Mouse (Mus musculus): ENCODE measurements around the gene Olfr1428. TPM values are rescaled to one million over a fixed set of nuclear protein-coding genes. Genes with fewer than 3 reads are reported as not detected.

Gene Olfr1428
- polyA plus RNA-seq (2014; fragmentation: Illumina TruSeq; extraction: RNeasy Lipid Tissue Mini Kit (QIAGEN cat#74804)): not detected

DNA sequence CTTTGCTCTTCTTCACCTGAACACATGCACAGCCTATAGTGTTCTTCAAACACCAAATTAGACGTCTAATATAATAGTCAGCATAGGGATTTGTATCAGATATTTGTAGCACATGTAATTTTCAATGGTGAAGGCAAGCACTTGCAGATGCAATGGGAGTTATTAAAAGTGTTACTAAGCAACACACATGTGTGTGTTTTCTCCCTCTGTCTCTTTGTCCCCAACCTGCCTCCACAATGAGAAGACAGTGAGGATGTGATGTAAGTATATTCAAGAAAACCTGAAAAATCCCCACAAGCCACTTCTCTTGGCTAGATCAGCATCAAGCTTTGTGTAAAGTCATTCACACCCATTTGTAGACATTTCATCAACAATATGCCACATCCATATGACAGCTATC, at the start of gene Olfr1428:
TSS of gene Olfr1428 (minus strand) at position 101 of the 400 bp plus-strand sequence.

GRCm38 (mm10) chr19:12123103-12123502, 7.4 kb upstream of the Olfr1428 start, which contains the start of gene Olfr76:
Gene Olfr76 (minus strand): TSS chr19:12123203.

GRCm38 (mm10) chr19:12103234-12103633, 12.5 kb downstream of the Olfr1428 start, which contains the start of gene Olfr1427:
Gene Olfr1427 (minus strand): TSS chr19:12103334.

GRCm38 (mm10) chr19:12091913-12092312, 23.8 kb downstream of the Olfr1428 start, which contains the start of gene Olfr1426:
Gene Olfr1426 (minus strand): TSS chr19:12092013.

DNA sequence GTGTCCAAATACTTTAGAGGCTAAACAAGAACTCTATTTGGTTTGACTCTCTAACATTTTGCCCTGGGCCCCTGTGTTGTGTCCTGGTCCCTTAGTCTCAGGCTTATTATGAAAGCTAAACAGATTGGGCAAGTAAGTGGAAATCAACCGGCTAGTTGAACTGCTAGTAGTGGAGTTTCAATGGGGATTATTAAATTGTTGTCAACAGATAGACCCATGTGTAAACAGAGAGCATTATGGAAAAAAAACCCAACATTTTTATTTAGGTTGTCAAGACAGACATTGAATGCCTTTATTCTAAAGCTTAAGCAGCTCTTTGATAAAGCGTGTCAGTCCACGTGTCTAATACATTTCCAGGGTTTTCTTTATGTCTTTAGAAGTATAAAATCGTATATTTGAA, 38.1 kb downstream of the Olfr1428 start, which contains the start of gene Olfr1425:
TSS of gene Olfr1425 (minus strand) at position 101 of the 400 bp plus-strand sequence.

DNA sequence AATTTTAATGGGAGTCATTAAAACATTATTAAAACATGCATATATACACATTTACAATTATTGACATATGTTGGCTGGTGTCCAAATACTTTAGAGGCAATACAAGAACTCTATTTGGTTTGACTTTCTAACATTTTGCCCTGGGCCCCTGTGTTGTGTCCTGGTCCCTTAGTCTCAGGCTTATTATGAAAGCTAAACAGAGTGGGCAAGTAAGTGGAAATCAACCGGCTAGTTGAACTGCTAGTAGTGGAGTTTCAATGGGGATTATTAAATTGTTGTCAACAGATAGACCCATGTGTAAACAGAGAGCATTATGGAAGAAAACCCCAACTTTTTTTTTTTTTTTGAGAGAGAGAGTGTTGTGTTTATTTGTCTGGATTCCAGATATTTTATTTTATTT, 53.1 kb downstream of the Olfr1428 start, which contains the start of gene Olfr1424:
TSS of gene Olfr1424 (minus strand) at position 101 of the 400 bp plus-strand sequence.

Other genes with a start within 250 kb of the Olfr1428 start
- not detected for gene Olfr1419, start 240.8 kb downstream of the Olfr1428 start, polyA plus RNA-seq (2014; fragmentation: Illumina TruSeq; extraction: RNeasy Lipid Tissue Mini Kit (QIAGEN cat#74804))
- not detected for gene Olfr1420, start 229.3 kb downstream of the Olfr1428 start, polyA plus RNA-seq (2014; fragmentation: Illumina TruSeq; extraction: RNeasy Lipid Tissue Mini Kit (QIAGEN cat#74804))
- 52.3 TPM for gene Patl1, start 203.5 kb downstream of the Olfr1428 start, polyA plus RNA-seq (2014; fragmentation: Illumina TruSeq; extraction: RNeasy Lipid Tissue Mini Kit (QIAGEN cat#74804))
- gene Osbp, start 150.0 kb downstream of the Olfr1428 start, polyA plus RNA-seq (2014; fragmentation: Illumina TruSeq; extraction: RNeasy Lipid Tissue Mini Kit (QIAGEN cat#74804)): 28.6 TPM
- gene Olfr1423, start 74.6 kb downstream of the Olfr1428 start, polyA plus RNA-seq (2014; fragmentation: Illumina TruSeq; extraction: RNeasy Lipid Tissue Mini Kit (QIAGEN cat#74804)): not detected
- not detected for gene Olfr1424, start 53.2 kb downstream of the Olfr1428 start, polyA plus RNA-seq (2014; fragmentation: Illumina TruSeq; extraction: RNeasy Lipid Tissue Mini Kit (QIAGEN cat#74804))
- gene Olfr1425, start 38.2 kb downstream of the Olfr1428 start, polyA plus RNA-seq (2014; fragmentation: Illumina TruSeq; extraction: RNeasy Lipid Tissue Mini Kit (QIAGEN cat#74804)): not detected
- gene Olfr1426, start 23.9 kb downstream of the Olfr1428 start, polyA plus RNA-seq (2014; fragmentation: Illumina TruSeq; extraction: RNeasy Lipid Tissue Mini Kit (QIAGEN cat#74804)): not detected
- gene Olfr1427, start 12.6 kb downstream of the Olfr1428 start, polyA plus RNA-seq (2014; fragmentation: Illumina TruSeq; extraction: RNeasy Lipid Tissue Mini Kit (QIAGEN cat#74804)): not detected
- gene Olfr76, start 7.3 kb upstream of the Olfr1428 start, polyA plus RNA-seq (2014; fragmentation: Illumina TruSeq; extraction: RNeasy Lipid Tissue Mini Kit (QIAGEN cat#74804)): not detected
- gene Olfr1555-ps1, start 54.2 kb upstream of the Olfr1428 start, polyA plus RNA-seq (2014; fragmentation: Illumina TruSeq; extraction: RNeasy Lipid Tissue Mini Kit (QIAGEN cat#74804)): not detected
- not detected for gene Olfr1431, start 84.7 kb upstream of the Olfr1428 start, polyA plus RNA-seq (2014; fragmentation: Illumina TruSeq; extraction: RNeasy Lipid Tissue Mini Kit (QIAGEN cat#74804))
- gene Olfr1432, start 116.7 kb upstream of the Olfr1428 start, polyA plus RNA-seq (2014; fragmentation: Illumina TruSeq; extraction: RNeasy Lipid Tissue Mini Kit (QIAGEN cat#74804)): not detected
- gene Olfr262, start 125.8 kb upstream of the Olfr1428 start, polyA plus RNA-seq (2014; fragmentation: Illumina TruSeq; extraction: RNeasy Lipid Tissue Mini Kit (QIAGEN cat#74804)): not detected
- gene Olfr235, start 145.1 kb upstream of the Olfr1428 start, polyA plus RNA-seq (2014; fragmentation: Illumina TruSeq; extraction: RNeasy Lipid Tissue Mini Kit (QIAGEN cat#74804)): not detected
- not detected for gene Olfr1434, start 164.0 kb upstream of the Olfr1428 start, polyA plus RNA-seq (2014; fragmentation: Illumina TruSeq; extraction: RNeasy Lipid Tissue Mini Kit (QIAGEN cat#74804))
- gene Olfr1436, start 183.2 kb upstream of the Olfr1428 start, polyA plus RNA-seq (2014; fragmentation: Illumina TruSeq; extraction: RNeasy Lipid Tissue Mini Kit (QIAGEN cat#74804)): not detected
- gene Olfr1437, start 209.2 kb upstream of the Olfr1428 start, polyA plus RNA-seq (2014; fragmentation: Illumina TruSeq; extraction: RNeasy Lipid Tissue Mini Kit (QIAGEN cat#74804)): not detected
- gene Olfr1438-ps1, start 220.0 kb upstream of the Olfr1428 start, polyA plus RNA-seq (2014; fragmentation: Illumina TruSeq; extraction: RNeasy Lipid Tissue Mini Kit (QIAGEN cat#74804)): not detected